Mouse (Mus musculus): ENCODE measurements around the gene Sdhaf4. TPM values are rescaled to one million over a fixed set of nuclear protein-coding genes. Genes with fewer than 3 reads are reported as not detected.

Sdhaf4 gene
- total RNA-seq, 2 experiments from 2014 or later = 62.3 to 75.4 TPM

- no peak for DNase-seq
Observed at GRCm38 (mm10) chr1:23958101-23958500, 47.4 kb downstream of the Sdhaf4 start.

DNA sequence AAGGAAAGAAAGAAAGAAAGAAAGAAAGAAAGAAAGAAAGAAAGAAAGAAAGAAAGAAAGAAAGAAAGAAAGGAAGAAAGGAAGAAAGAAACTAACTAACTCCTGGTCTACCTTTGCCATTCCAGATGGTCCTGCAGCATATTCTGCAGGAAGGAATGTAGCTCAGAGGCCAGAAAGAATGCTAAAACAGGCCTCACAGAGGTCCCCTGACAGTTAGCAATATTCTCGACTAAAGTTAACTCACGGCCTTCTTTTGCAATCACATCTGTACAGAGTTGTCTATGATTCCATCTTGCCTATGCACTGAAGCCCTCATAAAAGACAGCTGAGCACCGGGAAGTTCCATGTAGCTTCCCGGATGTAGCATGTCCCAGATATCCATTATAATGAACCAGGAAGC is 49.9 kb downstream of the Sdhaf4 start:
- DNase-seq = no peak

- no peak for DNase-seq
Observed at GRCm38 (mm10) chr1:23953921-23954320, 51.5 kb downstream of the Sdhaf4 start.

- no peak for DNase-seq
Observed at GRCm38 (mm10) chr1:23948778-23949699, 56.4 kb downstream of the Sdhaf4 start.

- no peak for DNase-seq
Observed at GRCm38 (mm10) chr1:23948290-23948689, 57.2 kb downstream of the Sdhaf4 start.

Other genes starting within 250 kb of the Sdhaf4 start
- gene B3gat2, start 243.9 kb downstream of the Sdhaf4 start, total RNA-seq (2021) = not detected
- gene Smap1, start 83.3 kb downstream of the Sdhaf4 start, total RNA-seq (2021) = 10 to 100 TPM; 72.0 to 72.7 TPM
- 10 to 100 TPM; 18.4 to 23.8 TPM for gene Fam135a, start 94.7 kb upstream of the Sdhaf4 start, total RNA-seq (2021)
- gene Col9a1, start 172.0 kb upstream of the Sdhaf4 start, total RNA-seq (2021) = 1 to 10 TPM in 1 of 2 experiments, not detected in 1; 1.2 TPM

All from adrenal gland, postnatal 10 days (tissue).